Mouse (Mus musculus) hindbrain, embryonic 11.5 days (tissue): ENCODE data around the gene Ewsr1. TPM values are rescaled to one million over a fixed set of nuclear protein-coding genes. Genes with fewer than 3 reads are reported as not detected.
"Not testable (repeated sequence)": the region's sequence is repeated elsewhere in the genome, so short reads cannot be mapped to it uniquely, and the experiment has no call there.

Experiments
- ATAC-seq: fragments of 200-750 bp; cut with Nextera tagmentation; 2 replicates; pipeline ENCODE4 v1.8.0; 2017; ENCODE audit warnings: mild to moderate bottlenecking, moderate TSS enrichment, moderate library complexity; ENCODE audit not compliant: low FRiP score
- DNase-seq: peaks from one replicate; pipeline ENCODE4 v3.0.0-alpha.2; 2015; ENCODE audit warnings: low spot score
- H3K27ac ChIP-seq: fragments of 300-500 bp; sonication (generic); 2 replicates; pipeline ENCODE4 v1.5.1; 2014; ENCODE audit warnings: mild to moderate bottlenecking, low read depth, low read length
- H3K27me3 ChIP-seq: fragments of 300-500 bp; sonication (generic); 2 replicates; pipeline ENCODE4 v1.6.1; 2014; ENCODE audit warnings: mild to moderate bottlenecking, low read length, moderate library complexity, mixed read lengths; ENCODE audit not compliant: control insufficient read depth, insufficient read depth
- H3K36me3 ChIP-seq: fragments of 300-500 bp; sonication (generic); 2 replicates; pipeline ENCODE4 v1.6.1; 2014; ENCODE audit warnings: mild to moderate bottlenecking, low read length, moderate library complexity, mixed read lengths; ENCODE audit not compliant: control insufficient read depth, insufficient read depth
- H3K4me1 ChIP-seq: fragments of 300-500 bp; sonication (generic); replicated peaks from 2 replicates; pipeline ENCODE4 v1.6.1; 2014; ENCODE audit warnings: low read length, mixed read lengths; ENCODE audit not compliant: control insufficient read depth, insufficient read depth
- H3K4me2 ChIP-seq: fragments of 300-500 bp; sonication (generic); replicated peaks from 2 replicates; pipeline ENCODE4 v1.6.1; 2014; ENCODE audit warnings: mild to moderate bottlenecking, low read depth, low read length
- H3K4me3 ChIP-seq: fragments of 300-500 bp; sonication (generic); 2 replicates; pipeline ENCODE4 v1.5.1; 2014; ENCODE audit warnings: low read depth, low read length
- H3K9ac ChIP-seq: fragments of 300-500 bp; sonication (generic); 2 replicates; pipeline ENCODE4 v1.6.1; 2014; ENCODE audit warnings: low read depth, low read length
- H3K9me3 ChIP-seq: fragments of 300-500 bp; sonication (generic); 2 replicates; pipeline ENCODE4 v1.6.1; 2016; ENCODE audit warnings: low read length; ENCODE audit not compliant: control insufficient read depth
- WGBS: fragments of 180-500 bp; shearing (Covaris S2); extraction: QIAGEN DNeasy Blood & Tissue Kit; methylation state at CpG from one replicate; pipeline ENCODE4 v1.1.7; 2014; 5-methylcytosine and 5-hydroxymethylcytosine counted together
- polyA plus RNA-seq: library from polyadenylated mRNA; unstranded; fragments of >200 nt; fragmentation: Nextera tagmentation; extraction: Ambion mirVana; gene quantifications from 2 replicates; pipeline ENCODE4 v1.2.1, GENCODE M21; 2014

The Ewsr1 gene
- polyA plus RNA-seq, 1 experiment from 2014 or later, result 463 TPM

GRCm38 (mm10) chr11:5076843-5077242, 22.2 kb downstream of the Ewsr1 start:
- H3K9me3 ChIP-seq, H3K9ac ChIP-seq, DNase-seq, ATAC-seq, H3K4me3 ChIP-seq, H3K4me1 ChIP-seq, H3K27ac ChIP-seq, H3K4me2 ChIP-seq, H3K27me3 ChIP-seq: not testable (repeated sequence)
- H3K36me3 ChIP-seq, result peaks cover 17% of the 10 kb centered on the region
- 84% methylated on average over 4 of the region's 5 CpGs for WGBS

GRCm38 (mm10) chr11:5075760-5076159, 23.3 kb downstream of the Ewsr1 start:
- H3K9ac ChIP-seq, result no peak overlapping the region
- no peaks in the 10 kb centered on the region for H3K9me3 ChIP-seq
- DNase-seq, result no peak
- no peak overlapping the region for H3K4me3 ChIP-seq
- H3K4me1 ChIP-seq, result no peaks in the 10 kb centered on the region
- ATAC-seq, result no peak
- no peak overlapping the region for H3K4me2 ChIP-seq
- H3K27me3 ChIP-seq, result no peaks in the 10 kb centered on the region
- peaks cover 18% of the 10 kb centered on the region for H3K36me3 ChIP-seq
- H3K27ac ChIP-seq, result no peak overlapping the region

GRCm38 (mm10) chr11:5074882-5075281, 24.2 kb downstream of the Ewsr1 start:
- no peaks in the 10 kb centered on the region for H3K4me1 ChIP-seq
- H3K36me3 ChIP-seq, result peaks cover 18% of the 10 kb centered on the region
- DNase-seq, result peak; percentile 57
- no peak overlapping the region for H3K27ac ChIP-seq
- H3K9ac ChIP-seq, result no peak overlapping the region
- H3K9me3 ChIP-seq, result no peaks in the 10 kb centered on the region
- 81% methylated on average over 4 of the region's 4 CpGs for WGBS
- no peak overlapping the region for H3K4me2 ChIP-seq
- no peak for ATAC-seq
- no peak overlapping the region for H3K4me3 ChIP-seq
- no peaks in the 10 kb centered on the region for H3K27me3 ChIP-seq

- Histone ChIP-seq H3K36me3 (peaks cover 28% of the 10 kb centered on the region), H3K9ac (no peak overlapping the region), H3K27me3 (peaks cover 12% of the 10 kb centered on the region), H3K27ac (no peak overlapping the region), H3K4me3 (no peak overlapping the region), H3K4me2 (no peak overlapping the region), H3K9me3 (no peaks in the 10 kb centered on the region), H3K4me1 (no peaks in the 10 kb centered on the region; the same call in 1 of the 2 replicates)
- WGBS, result 85% methylated on average over 9 of the region's 9 CpGs
- ATAC-seq (no peak), DNase-seq (no peak)
These were observed 30.7 kb downstream of the Ewsr1 start for GRCm38 (mm10) chr11:5068126-5068971.

- no peak overlapping the region for H3K4me3 ChIP-seq
- peaks cover 25% of the 10 kb centered on the region for H3K27me3 ChIP-seq
- DNase-seq, result no peak
- no peak overlapping the region for H3K27ac ChIP-seq
- no peak overlapping the region for H3K4me2 ChIP-seq
- no peaks in the 10 kb centered on the region for H3K9me3 ChIP-seq
- H3K4me1 ChIP-seq, result peaks cover 7% of the 10 kb centered on the region; the same call in 1 of the 2 replicates
- no peak for ATAC-seq
- no peak overlapping the region for H3K9ac ChIP-seq
- H3K36me3 ChIP-seq, result peaks cover 19% of the 10 kb centered on the region
These were observed 32.0 kb downstream of the Ewsr1 start for GRCm38 (mm10) chr11:5067063-5067462.

GRCm38 (mm10) chr11:5065056-5065821, 33.8 kb downstream of the Ewsr1 start, which contains the start of gene Gas2l1:
TSS of gene Gas2l1 (minus strand) at chr11:5065327.
- H3K4me2 ChIP-seq, result peak within 1 kb of the TSS; percentile 57
- H3K9me3 ChIP-seq, result no peaks in the 10 kb centered on the region
- peaks cover 19% of the 10 kb centered on the region for H3K4me1 ChIP-seq
- DNase-seq (peak; percentile 93), ATAC-seq (peak; percentile 82)
- H3K27me3 ChIP-seq, result peaks cover 40% of the 10 kb centered on the region
- H3K9ac ChIP-seq, result peak within 1 kb of the TSS; percentile 59
- H3K27ac ChIP-seq, result no peak within 1 kb of the TSS
- under 1% methylated on average over 29 of the region's 50 CpGs for WGBS
- peaks cover 13% of the 10 kb centered on the region for H3K36me3 ChIP-seq
- peak within 1 kb of the TSS; percentile 48 for H3K4me3 ChIP-seq

GRCm38 (mm10) chr11:5064282-5065055, 34.6 kb downstream of the Ewsr1 start:
- 14% methylated on average over 38 of the region's 38 CpGs for WGBS
- no peaks in the 10 kb centered on the region for H3K9me3 ChIP-seq
- H3K27me3 ChIP-seq, result peaks cover 48% of the 10 kb centered on the region
- H3K4me3 ChIP-seq, result peak overlapping the region; percentile 48
- no peak overlapping the region for H3K27ac ChIP-seq
- H3K4me2 ChIP-seq, result peak overlapping the region; percentile 57
- peaks cover 21% of the 10 kb centered on the region for H3K4me1 ChIP-seq
- DNase-seq, result peak; percentile 34
- H3K36me3 ChIP-seq, result peaks cover 13% of the 10 kb centered on the region
- ATAC-seq, result no peak
- H3K9ac ChIP-seq, result peak overlapping the region; percentile 59

- H3K9me3 ChIP-seq, result no peaks in the 10 kb centered on the region
- H3K36me3 ChIP-seq, result peaks cover 5% of the 10 kb centered on the region
- H3K4me2 ChIP-seq, result peak overlapping the region; percentile 57; the same call in 1 of the 2 replicates
- 53% methylated on average over 30 of the region's 31 CpGs for WGBS
- peaks cover 21% of the 10 kb centered on the region for H3K4me1 ChIP-seq
- H3K4me3 ChIP-seq, result peak overlapping the region; percentile 48; the same call in 1 of the 2 replicates
- ATAC-seq (no peak), DNase-seq (no peak)
- H3K27me3 ChIP-seq, result peaks cover 56% of the 10 kb centered on the region
- 0 out of 2 replicates have a peak overlapping the region, but pooled peaks have one; percentile 15 for H3K9ac ChIP-seq
- no peak overlapping the region for H3K27ac ChIP-seq
These were observed 35.3 kb downstream of the Ewsr1 start for GRCm38 (mm10) chr11:5063561-5064281.
